Mouse (Mus musculus): ENCODE measurements around the gene Trp63.
"Not testable (repeated sequence)": the region's sequence is repeated elsewhere in the genome, so short reads cannot be mapped to it uniquely, and the experiment has no call there.

The Trp63 gene

DNA sequence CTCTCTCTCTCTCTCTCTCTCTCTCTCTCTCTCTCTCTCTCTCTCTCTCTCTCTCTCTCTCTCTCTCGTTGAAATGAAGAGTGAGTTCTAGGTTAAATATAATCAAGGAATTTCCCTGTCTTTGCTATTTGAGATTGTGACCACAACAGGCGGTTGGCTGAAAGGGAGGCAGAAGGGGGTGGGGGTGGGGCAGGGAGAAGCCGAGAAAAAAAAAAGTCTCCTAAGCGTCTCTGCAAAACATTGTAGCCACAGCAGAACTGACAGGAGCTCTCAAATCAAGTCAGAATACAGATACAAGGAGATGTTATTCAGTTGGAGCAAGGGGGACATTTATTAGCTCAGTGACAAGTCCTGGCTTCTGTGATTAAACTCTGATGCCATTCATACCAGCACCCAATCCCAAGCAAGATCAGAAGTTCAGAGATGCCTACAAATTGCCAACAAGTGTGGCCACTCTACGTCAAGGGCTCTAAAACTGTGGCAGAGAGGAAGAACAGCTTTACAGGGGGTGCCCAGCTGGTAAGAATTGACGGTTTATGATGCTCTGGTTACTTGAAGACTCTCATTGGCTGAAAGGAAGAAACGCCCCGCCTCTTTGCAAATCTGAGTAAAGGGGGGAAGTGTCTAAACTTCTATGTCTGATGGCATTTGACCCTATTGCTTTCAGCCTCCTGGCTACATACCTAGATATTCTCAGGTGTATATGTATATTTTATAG lies at the start of gene Trp63:
Trp63 (plus strand) TSS at position 233 of the 718 bp plus-strand sequence.
- peak; percentile 4 for DNase-seq (ENCODE audit: low read depth, low spot score)

- DNase-seq (ENCODE audit: low read depth, low spot score), result not testable (repeated sequence)
Observed at GRCm38 (mm10) chr16:25644716-25645115, 38.8 kb upstream of the Trp63 start.

DNA sequence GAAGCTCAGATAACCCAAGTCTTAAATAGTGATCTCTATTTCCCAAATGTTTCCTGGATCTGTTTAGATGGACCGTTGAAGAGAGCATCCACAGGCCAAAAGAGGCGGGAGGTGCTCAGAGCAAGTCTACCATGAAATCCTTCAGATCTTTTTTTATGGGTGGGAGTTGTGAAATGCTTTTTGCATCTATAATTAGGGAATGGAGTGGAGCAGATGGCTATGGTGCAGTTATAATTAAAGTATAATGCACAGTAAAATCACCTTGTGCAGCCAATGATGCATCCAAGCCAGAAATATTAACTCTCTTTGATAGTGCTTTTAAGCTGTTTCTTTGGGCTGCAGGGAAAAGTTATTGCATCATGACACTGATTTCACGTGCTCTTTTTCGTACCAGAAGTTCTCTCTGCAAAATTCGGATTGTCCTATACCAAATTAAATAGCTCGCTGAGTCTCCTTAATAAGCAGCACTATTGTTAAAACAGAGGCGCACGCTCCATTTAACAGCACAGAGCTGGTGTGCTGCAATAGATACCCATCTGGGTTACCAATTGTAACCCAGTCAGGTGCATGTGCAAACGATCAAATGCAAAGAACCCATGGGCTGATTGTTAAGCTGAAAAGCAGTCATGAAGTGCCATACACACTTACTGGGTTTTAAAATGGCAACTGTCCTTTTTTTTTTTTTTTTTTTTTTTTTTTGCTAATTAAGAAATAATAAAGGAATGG lies 22.9 kb upstream of the Trp63 start:
- DNase-seq (ENCODE audit: low read depth, low spot score), result no peak

- DNase-seq (ENCODE audit: low read depth, low spot score), result no peak
Observed at GRCm38 (mm10) chr16:25663116-25663515, 20.4 kb upstream of the Trp63 start.

DNA sequence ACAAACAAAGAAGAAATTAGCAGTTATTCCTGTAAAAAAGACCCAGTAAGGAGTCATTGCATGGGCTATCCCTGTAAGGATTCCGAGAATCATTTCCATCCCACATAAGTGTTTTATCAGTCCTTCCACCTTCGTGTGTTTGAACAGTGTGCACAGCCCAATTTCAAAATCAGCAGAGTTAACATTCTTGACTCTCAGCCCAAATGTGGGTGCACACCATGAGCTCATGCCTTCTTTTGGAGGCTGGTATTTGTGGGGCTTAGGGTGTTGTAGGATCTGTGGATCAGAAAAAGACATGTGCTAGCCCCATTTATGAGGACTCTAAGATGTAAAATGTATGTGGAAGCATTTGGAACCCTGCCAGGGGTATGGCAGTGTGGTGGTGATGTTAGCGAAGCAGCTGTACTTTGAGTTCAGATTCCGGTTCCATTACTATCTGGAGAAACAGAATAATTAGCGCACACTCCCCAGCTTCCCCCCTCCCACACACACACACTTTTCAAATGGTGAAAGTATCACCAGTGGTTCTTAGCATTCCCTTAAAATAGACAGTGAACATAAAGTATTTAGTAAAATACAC lies 9.6 kb upstream of the Trp63 start:
- DNase-seq (ENCODE audit: low read depth, low spot score), result no peak

DNA sequence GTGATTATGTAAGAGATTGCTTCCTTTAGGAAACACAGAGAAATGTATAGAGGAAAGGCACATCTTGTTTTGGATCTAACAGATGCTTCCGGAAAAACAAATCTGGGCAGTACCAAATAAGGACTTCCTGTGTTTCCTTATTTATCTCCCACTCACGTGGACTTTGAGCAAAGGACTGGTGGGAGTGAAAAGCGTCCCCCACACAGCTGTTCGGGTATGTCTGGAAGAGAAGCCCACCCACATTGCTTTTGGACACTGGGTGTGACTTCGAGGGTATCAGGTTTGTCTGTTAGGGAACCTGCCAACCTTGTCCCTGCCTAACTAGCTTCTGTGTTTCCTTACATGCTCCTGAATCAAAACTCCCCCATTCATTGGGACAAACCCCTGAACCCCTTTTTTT lies 3.2 kb upstream of the Trp63 start:
- peak; percentile 12 for DNase-seq (ENCODE audit: low read depth, low spot score)

GRCm38 (mm10) chr16:25682533-25682932 lies 1.0 kb upstream of the Trp63 start:
- DNase-seq (ENCODE audit: low read depth, low spot score), result no peak

- no peak for DNase-seq (ENCODE audit: low read depth, low spot score)
Observed at GRCm38 (mm10) chr16:25684572-25684971, 1.0 kb downstream of the Trp63 start.

- DNase-seq (ENCODE audit: low read depth, low spot score), result peak; percentile 7
Observed at GRCm38 (mm10) chr16:25690612-25691011, 7.0 kb downstream of the Trp63 start.

DNA sequence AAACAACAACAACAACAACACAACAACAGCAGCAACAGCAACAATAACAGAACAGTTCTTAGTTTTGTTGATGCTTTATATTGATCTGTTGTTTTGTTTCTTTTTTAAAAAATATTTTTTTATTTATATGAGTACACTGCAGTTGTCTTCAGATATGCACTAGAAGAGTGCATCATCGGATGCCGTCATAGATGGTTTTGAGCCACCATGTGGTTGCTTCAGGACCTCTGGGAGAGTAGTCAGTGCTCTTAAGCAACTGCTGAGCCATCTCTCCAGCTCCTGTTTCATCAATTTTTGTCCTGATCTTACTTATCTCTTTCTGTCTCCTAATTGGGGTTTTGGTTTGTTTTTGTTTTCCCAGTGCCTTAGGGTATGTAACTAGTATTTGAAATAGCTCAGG lies 17.7 kb downstream of the Trp63 start:
- no peak for DNase-seq (ENCODE audit: low read depth, low spot score)

GRCm38 (mm10) chr16:25706260-25706659 lies 22.7 kb downstream of the Trp63 start:
- no peak for DNase-seq (ENCODE audit: low read depth, low spot score)

GRCm38 (mm10) chr16:25715790-25716189 lies 32.2 kb downstream of the Trp63 start:
- DNase-seq (ENCODE audit: low read depth, low spot score), result no peak

- peak; percentile 3 for DNase-seq (ENCODE audit: low read depth, low spot score)
Observed at GRCm38 (mm10) chr16:25723131-25723530, 39.6 kb downstream of the Trp63 start.

- no peak for DNase-seq (ENCODE audit: low read depth, low spot score)
Observed at GRCm38 (mm10) chr16:25727001-25727400, 43.4 kb downstream of the Trp63 start.

DNA sequence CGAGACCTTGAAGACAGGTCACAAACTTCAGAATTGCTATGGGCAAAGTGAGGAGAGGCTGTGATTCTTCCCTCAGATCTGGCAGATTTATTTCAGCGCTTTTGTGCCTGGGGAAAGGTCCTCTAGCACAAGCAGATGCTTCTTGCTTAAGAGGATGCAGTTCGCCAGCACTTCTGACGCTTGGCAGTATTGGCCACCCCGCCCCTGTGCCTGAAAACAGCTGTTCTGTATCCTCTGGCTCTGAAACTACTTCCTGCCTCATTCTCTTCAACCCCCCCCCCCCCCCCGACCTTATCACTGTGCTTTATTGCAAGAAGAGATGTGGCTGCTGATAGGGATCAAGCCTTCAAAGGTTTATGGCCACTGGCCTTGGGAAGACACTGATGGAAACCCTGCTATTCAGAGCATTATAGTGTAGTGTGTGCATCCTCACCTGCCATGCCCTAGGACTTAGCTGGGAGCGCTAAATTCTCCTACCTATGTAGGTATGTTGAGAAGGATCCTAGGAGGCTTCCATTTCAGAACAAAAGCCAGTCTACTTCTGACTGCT lies 44.5 kb downstream of the Trp63 start:
- peak; percentile 8 for DNase-seq (ENCODE audit: low read depth, low spot score)

- DNase-seq (ENCODE audit: low read depth, low spot score), result no peak
Observed at GRCm38 (mm10) chr16:25736912-25737311, 53.3 kb downstream of the Trp63 start.

GRCm38 (mm10) chr16:25737623-25738050 lies 54.1 kb downstream of the Trp63 start:
- no peak for DNase-seq (ENCODE audit: low read depth, low spot score)

GRCm38 (mm10) chr16:25746807-25747206 lies 63.2 kb downstream of the Trp63 start:
- peak; percentile 56 for DNase-seq (ENCODE audit: low read depth, low spot score)

- no peak for DNase-seq (ENCODE audit: low read depth, low spot score)
Observed at GRCm38 (mm10) chr16:25751866-25752265, 68.3 kb downstream of the Trp63 start.

DNA sequence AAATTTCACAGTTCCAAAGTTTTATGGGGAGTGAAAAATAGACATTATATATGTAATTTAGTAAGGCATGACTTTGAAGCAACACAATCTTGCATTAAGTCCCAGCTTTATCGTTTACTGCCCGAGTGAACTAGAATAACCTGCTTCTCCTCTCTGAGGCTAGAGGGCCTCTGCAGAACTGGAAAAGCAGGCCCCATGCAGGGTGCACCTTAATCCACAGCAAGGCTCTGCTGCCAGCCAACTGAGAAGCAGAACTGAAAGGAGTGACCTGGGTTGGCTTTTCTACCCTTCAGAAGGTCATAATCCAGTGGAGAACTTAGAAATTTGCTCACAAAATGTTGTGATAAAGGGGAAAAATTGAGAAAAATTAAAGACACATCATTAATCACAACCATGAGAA lies 74.5 kb downstream of the Trp63 start:
- no peak for DNase-seq (ENCODE audit: low read depth, low spot score)

DNA sequence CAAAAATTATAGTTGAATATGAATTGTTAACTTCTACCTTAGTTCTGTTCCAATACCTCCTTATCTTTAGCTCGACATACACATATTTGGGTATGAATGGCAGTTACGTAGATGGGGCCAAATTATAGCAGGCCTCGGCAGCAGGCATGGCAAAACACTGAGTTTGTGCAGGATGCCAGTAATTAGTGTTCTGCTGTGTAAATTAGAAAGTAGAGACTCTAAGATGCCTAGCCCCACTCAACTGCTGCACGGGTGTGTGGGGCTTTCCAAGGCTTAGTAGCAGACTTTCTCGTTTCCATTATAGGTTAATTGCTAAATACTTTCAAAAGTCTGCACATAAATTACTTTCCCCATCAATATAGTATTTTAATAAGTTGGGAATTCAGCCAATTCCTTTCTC lies 82.0 kb downstream of the Trp63 start:
- DNase-seq (ENCODE audit: low read depth, low spot score), result no peak

DNA sequence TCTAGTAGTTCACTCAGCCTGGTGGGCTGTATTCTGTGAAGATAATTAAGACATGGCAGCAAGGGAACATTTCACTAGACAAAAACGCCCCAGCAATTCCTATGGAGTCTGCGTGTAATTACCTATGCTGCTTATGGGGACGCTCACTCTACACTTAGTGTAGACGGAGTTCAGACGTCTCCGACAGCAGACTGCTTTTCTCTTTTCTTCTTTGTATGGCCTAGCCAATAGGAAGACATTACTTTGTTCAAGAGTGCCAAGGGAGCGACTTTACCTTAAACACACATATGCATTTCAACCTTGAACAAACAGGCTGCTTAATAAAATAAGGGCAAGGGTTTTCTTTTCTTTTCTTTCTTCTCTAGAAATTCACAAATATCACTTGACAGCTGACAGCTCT lies 91.0 kb downstream of the Trp63 start:
- no peak for DNase-seq (ENCODE audit: low read depth, low spot score)

All from mesoderm, embryonic 11.5 days (tissue).